Mouse (Mus musculus) kidney, postnatal 25 days (tissue): ENCODE data around the gene Thada.

Experiments
- DNase-seq, 2 experiments: peaks; one replicate each; pipeline ENCODE4 v3.0.0; 2021; ENCODE audit warnings: mixed read lengths in 2 of 2

Thada gene

GRCm38 (mm10) chr17:84474312-84474711 is 8.3 kb upstream of the Thada start:
- peak in 1 of 2 experiments; percentile 35 for DNase-seq

- DNase-seq: no peak
These were observed 31.0 kb downstream of the Thada start for GRCm38 (mm10) chr17:84435012-84435411.

- DNase-seq: no peak
These were observed 31.8 kb downstream of the Thada start for GRCm38 (mm10) chr17:84434233-84434632.

- DNase-seq: no peak
These were observed 34.0 kb downstream of the Thada start for GRCm38 (mm10) chr17:84431991-84432390.

- no peak for DNase-seq
These were observed 41.7 kb downstream of the Thada start for GRCm38 (mm10) chr17:84424258-84424657.

GRCm38 (mm10) chr17:84422916-84423315 is 43.1 kb downstream of the Thada start:
- no peak for DNase-seq

GRCm38 (mm10) chr17:84422001-84422785 is 43.8 kb downstream of the Thada start:
- peak; percentile 8 to 47 for DNase-seq

GRCm38 (mm10) chr17:84421042-84421441 is 45.0 kb downstream of the Thada start:
- DNase-seq: no peak

- no peak for DNase-seq
These were observed 45.7 kb downstream of the Thada start for GRCm38 (mm10) chr17:84420276-84420639.

- DNase-seq: no peak
These were observed 46.4 kb downstream of the Thada start for GRCm38 (mm10) chr17:84419326-84420275.

- DNase-seq: no peak
These were observed 50.1 kb downstream of the Thada start for GRCm38 (mm10) chr17:84415936-84416335.

- no peak for DNase-seq
These were observed 57.3 kb downstream of the Thada start for GRCm38 (mm10) chr17:84408731-84409130.

GRCm38 (mm10) chr17:84405616-84406015 is 60.4 kb downstream of the Thada start:
- DNase-seq: no peak

GRCm38 (mm10) chr17:84401796-84402195 is 64.2 kb downstream of the Thada start:
- DNase-seq: no peak

- no peak for DNase-seq
These were observed 66.6 kb downstream of the Thada start for GRCm38 (mm10) chr17:84399431-84399830.

GRCm38 (mm10) chr17:84390026-84390425 is 76.0 kb downstream of the Thada start:
- no peak for DNase-seq

GRCm38 (mm10) chr17:84386176-84386575 is 79.8 kb downstream of the Thada start:
- DNase-seq: no peak

- DNase-seq: no peak
These were observed 80.3 kb downstream of the Thada start for GRCm38 (mm10) chr17:84385696-84386095.

- DNase-seq: peak in 1 of 2 experiments; percentile 31
These were observed 81.3 kb downstream of the Thada start for GRCm38 (mm10) chr17:84384661-84385060.

- DNase-seq: no peak
These were observed 85.7 kb downstream of the Thada start for GRCm38 (mm10) chr17:84380340-84380739.

- DNase-seq: no peak
These were observed 89.1 kb downstream of the Thada start for GRCm38 (mm10) chr17:84376882-84377281.

- no peak for DNase-seq
These were observed 93.5 kb downstream of the Thada start for GRCm38 (mm10) chr17:84372411-84373045.

- DNase-seq: no peak
These were observed 95.6 kb downstream of the Thada start for GRCm38 (mm10) chr17:84370385-84370784.
